Mouse (Mus musculus) MEL (cell line): Measurements from ENCODE around the gene Kmt2a.
"Not testable (repeated sequence)": the region's sequence is repeated elsewhere in the genome, so short reads cannot be mapped to it uniquely, and the experiment has no call there.

Experiments used
- CTCF ChIP-seq, 3 experiments: IDR thresholded peaks in 2 of 3; conservative IDR thresholded peaks in 1 of 3; 2 replicates each; pipeline ENCODE4 v1.5.1; 2011 to 2012; ENCODE audit warnings: low read length in 3 of 3, low read depth in 2 of 3, mild to moderate bottlenecking in 2 of 3, improper control_type of control experiment in 1 of 3, inconsistent platforms in 1 of 3, mixed read lengths in 1 of 3, moderate library complexity in 1 of 3; ENCODE audit not compliant: control insufficient read depth in 1 of 3, insufficient read depth in 1 of 3, poor library complexity in 1 of 3, severe bottlenecking in 1 of 3
- EP300 ChIP-seq, 2 experiments: IDR thresholded peaks; 2 replicates each; pipeline ENCODE4 v1.6.1; 2011; ENCODE audit warnings: improper control_type of control experiment in 2 of 2, low read length in 2 of 2, low read depth in 1 of 2, mild to moderate bottlenecking in 1 of 2
- GABPA ChIP-seq: IDR thresholded peaks from 2 replicates; pipeline ENCODE4 v1.6.1; 2012; ENCODE audit warnings: low read depth, mild to moderate bottlenecking, inconsistent platforms, low read length, improper control_type of control experiment, moderate library complexity
- MAX ChIP-seq: IDR thresholded peaks from 2 replicates; pipeline ENCODE4 v1.6.1; 2011; ENCODE audit warnings: low read length, improper control_type of control experiment
- POLR2A ChIP-seq, 2 experiments: IDR thresholded peaks; 2 replicates each; pipeline ENCODE4 v1.6.1; 2011 to 2012; ENCODE audit warnings: low read length in 2 of 2, mild to moderate bottlenecking in 2 of 2, control low read depth in 1 of 2, improper control_type of control experiment in 1 of 2, low read depth in 1 of 2, moderate library complexity in 1 of 2; ENCODE audit not compliant: control insufficient read depth in 1 of 2, insufficient read depth in 1 of 2, poor library complexity in 1 of 2
- RCOR1 ChIP-seq: IDR thresholded peaks from 2 replicates; pipeline ENCODE4 v1.6.1; 2012; ENCODE audit warnings: low read depth, mild to moderate bottlenecking, inconsistent platforms, low read length, improper control_type of control experiment
- TBP ChIP-seq: IDR thresholded peaks from 2 replicates; pipeline ENCODE4 v1.8.0; 2011; ENCODE audit warnings: low read depth, low read length, improper control_type of control experiment
- ZC3H11A ChIP-seq: IDR thresholded peaks from 2 replicates; pipeline ENCODE4 v1.6.1; 2012; ENCODE audit warnings: low read depth, mild to moderate bottlenecking, inconsistent platforms, low read length, improper control_type of control experiment
- ZKSCAN1 ChIP-seq: IDR thresholded peaks from 2 replicates; pipeline ENCODE4 v1.6.1; 2012; ENCODE audit warnings: low read depth, mild to moderate bottlenecking, inconsistent platforms, low read length, improper control_type of control experiment, moderate library complexity

DNA sequence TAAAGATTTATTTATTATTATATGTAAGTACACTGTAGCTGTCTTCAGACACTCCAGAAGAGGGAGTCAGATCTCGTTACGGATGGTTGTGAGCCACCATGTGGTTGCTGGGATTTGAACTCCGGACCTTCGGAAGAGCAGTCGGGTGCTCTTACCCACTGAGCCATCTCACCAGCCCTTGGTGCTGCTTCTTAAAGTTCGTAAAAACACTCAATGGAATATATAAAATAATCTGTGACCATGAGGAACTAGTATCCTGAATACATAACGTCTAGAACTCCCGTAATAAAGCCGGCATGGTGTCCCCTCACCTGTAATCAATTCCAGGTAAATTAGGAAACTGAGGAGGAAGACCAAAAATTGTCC is 113.1 kb downstream of the Kmt2a start:
- not testable (repeated sequence) for TF ChIP-seq RCOR1; ZKSCAN1; EP300 (IDR thresholded peaks at IDR 0.05; ENCODE audit: low read depth in 1 of 2, low read length in 2 of 2); MAX; ZC3H11A; POLR2A (IDR thresholded peaks at IDR 0.05; ENCODE audit: control insufficient read depth in 1 of 2, insufficient read depth in 1 of 2, low read depth in 1 of 2, low read length in 2 of 2, poor library complexity in 1 of 2); GABPA; CTCF (IDR thresholded peaks at IDR 0.05 in 2 of 3, conservative IDR thresholded peaks at IDR 0.05 in 1 of 3; ENCODE audit: control insufficient read depth in 1 of 3, insufficient read depth in 1 of 3, low read depth in 2 of 3, low read length in 3 of 3, poor library complexity in 1 of 3, severe bottlenecking in 1 of 3)
- TF ChIP-seq TBP: peak; percentile 85
